Mouse (Mus musculus) embryonic fibroblast, embryonic 13.5 days (primary cell): ENCODE measurements around the gene Sox1.

ENCODE experiments used
- CTCF ChIP-seq: IDR thresholded peaks from 2 replicates; pipeline ENCODE4 v1.5.1; 2011; ENCODE audit warnings: mild to moderate bottlenecking, control low read depth, low read length, moderate library complexity, borderline replicate concordance; ENCODE audit not compliant: insufficient read depth
- POLR2A ChIP-seq: IDR thresholded peaks from 2 replicates; pipeline ENCODE4 v1.6.1; 2011; ENCODE audit warnings: low read depth, mild to moderate bottlenecking, control low read depth, low read length, moderate library complexity

- TF ChIP-seq POLR2A (no peak), CTCF (no peak)
Measured at GRCm38 (mm10) chr8:12439846-12440245, 44.8 kb downstream of the Sox1 start.
